Mouse (Mus musculus): ENCODE results near the gene Srsf4. TPM values are rescaled to one million over a fixed set of nuclear protein-coding genes. Genes with fewer than 3 reads are reported as not detected.

Srsf4 gene
- polyA plus RNA-seq, 2 experiments, result 43.4 to 45.3 TPM

DNA sequence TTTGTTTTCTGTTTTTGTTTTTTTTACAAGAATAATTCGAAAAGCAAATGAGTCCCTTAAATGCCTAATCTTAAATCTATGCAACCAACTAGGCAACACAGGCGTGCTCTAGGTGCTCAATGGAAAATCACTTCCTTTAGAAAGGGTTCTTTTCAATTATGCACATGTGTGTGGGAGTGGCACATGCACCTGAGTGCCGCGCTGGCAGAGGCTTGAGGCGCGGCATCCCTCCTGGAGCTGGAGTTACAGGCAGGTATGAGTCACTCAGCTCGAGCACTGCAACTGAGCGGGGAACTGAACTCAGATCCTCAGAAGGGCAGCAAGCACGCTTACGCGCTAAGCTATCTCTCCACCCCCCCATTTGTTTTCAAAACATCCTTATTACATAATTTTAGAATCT lies 74.4 kb downstream of the Srsf4 start:
- peaks cover 72% of the 10 kb centered on the region for H3K36me3 ChIP-seq (replicated peaks; ENCODE audit: control insufficient read depth, insufficient read depth, low read depth)
- DNase-seq (ENCODE audit: low read depth in 3 of 3, low spot score in 3 of 3), result no peak
- H3K9me3 ChIP-seq (ENCODE audit: control insufficient read depth, low read length), result no peaks in the 10 kb centered on the region
- H3K27me3 ChIP-seq (ENCODE audit: control insufficient read depth, insufficient read depth, low read length), result no peaks in the 10 kb centered on the region
- H3K9ac ChIP-seq (replicated peaks), result no peak overlapping the region
- no peaks in the 10 kb centered on the region for H3K4me1 ChIP-seq (replicated peaks; ENCODE audit: control insufficient read depth in 2 of 2, insufficient read depth in 2 of 2, low read length in 1 of 2)
- no peak overlapping the region for H3K27ac ChIP-seq
- H3K4me2 ChIP-seq (ENCODE audit: low read depth), result no peak overlapping the region
- no peak overlapping the region for H3K4me3 ChIP-seq (ENCODE audit: insufficient read depth in 1 of 2, low read depth in 2 of 2, low read length in 2 of 2)
- TF ChIP-seq CTCF (IDR thresholded peaks at IDR 0.05; ENCODE audit: low read depth), result no peak
- TF ChIP-seq EP300 (IDR thresholded peaks at IDR 0.05; ENCODE audit: low read depth), result no peak
- no peak for ATAC-seq (ENCODE audit: insufficient read depth)
- WGBS (ENCODE audit: insufficient replicate concordance), result 91% methylated on average over 11 of the region's 11 CpGs

DNA sequence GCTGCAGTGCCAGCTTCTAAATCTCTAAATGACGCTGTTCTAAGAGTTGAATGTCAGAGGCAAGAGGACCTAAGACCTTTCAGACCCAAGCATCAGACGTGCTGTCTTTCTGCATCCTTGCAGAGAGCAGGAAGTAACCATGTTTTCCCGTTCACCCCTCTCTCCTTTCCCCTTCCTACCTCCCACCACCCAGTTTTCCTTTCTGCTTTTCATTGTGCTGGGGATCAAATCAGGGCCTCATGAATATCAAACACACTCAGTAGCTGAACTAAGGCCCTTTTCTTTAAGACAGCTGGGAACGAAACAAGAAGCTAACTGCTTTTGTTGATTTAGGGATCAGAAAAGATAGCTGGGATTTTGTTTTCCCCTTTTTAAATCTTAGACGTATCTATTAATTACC lies 76.5 kb downstream of the Srsf4 start:
- Histone ChIP-seq H3K36me3 (replicated peaks; ENCODE audit: control insufficient read depth, insufficient read depth, low read depth) (peaks cover 74% of the 10 kb centered on the region), H3K4me3 (ENCODE audit: insufficient read depth in 1 of 2, low read depth in 2 of 2, low read length in 2 of 2) (no peak overlapping the region)
- no peak for ATAC-seq (ENCODE audit: insufficient read depth)

DNA sequence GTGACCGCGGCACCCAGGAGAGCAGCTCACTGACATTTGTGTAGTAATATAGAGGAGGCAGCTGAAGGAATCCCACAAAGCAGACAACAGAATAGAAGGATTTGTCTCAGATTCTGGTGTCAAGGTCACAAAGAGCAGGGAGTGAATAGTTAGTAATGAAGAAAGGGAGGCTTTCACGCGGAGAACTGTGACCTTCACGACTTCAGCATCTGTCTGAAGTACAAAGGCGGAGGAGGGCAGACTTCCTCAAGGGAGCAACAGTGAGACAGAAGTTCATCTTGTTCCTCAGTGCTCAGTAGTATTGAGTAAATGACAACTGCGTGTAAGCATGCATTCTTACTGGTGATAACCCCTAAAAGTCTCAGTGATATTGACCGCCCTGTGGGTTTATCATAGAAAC lies 77.2 kb downstream of the Srsf4 start:
- TF ChIP-seq CTCF (IDR thresholded peaks at IDR 0.05; ENCODE audit: low read depth) (no peak), EP300 (IDR thresholded peaks at IDR 0.05; ENCODE audit: low read depth) (no peak)
- H3K9me3 ChIP-seq (ENCODE audit: control insufficient read depth, low read length), result no peaks in the 10 kb centered on the region
- no peak overlapping the region for H3K4me2 ChIP-seq (ENCODE audit: low read depth)
- DNase-seq (ENCODE audit: low read depth in 3 of 3, low spot score in 3 of 3) (no peak), ATAC-seq (ENCODE audit: insufficient read depth) (no peak)
- H3K27me3 ChIP-seq (ENCODE audit: control insufficient read depth, insufficient read depth, low read length), result no peaks in the 10 kb centered on the region
- no peak overlapping the region for H3K9ac ChIP-seq (replicated peaks)
- H3K36me3 ChIP-seq (replicated peaks; ENCODE audit: control insufficient read depth, insufficient read depth, low read depth), result peaks cover 76% of the 10 kb centered on the region
- no peak overlapping the region for H3K27ac ChIP-seq
- H3K4me3 ChIP-seq (ENCODE audit: insufficient read depth in 1 of 2, low read depth in 2 of 2, low read length in 2 of 2), result no peak overlapping the region
- 78% methylated on average over 8 of the region's 8 CpGs for WGBS (ENCODE audit: insufficient replicate concordance)
- no peaks in the 10 kb centered on the region for H3K4me1 ChIP-seq (replicated peaks; ENCODE audit: control insufficient read depth in 2 of 2, insufficient read depth in 2 of 2, low read length in 1 of 2)

More for the DNA sequence above, 76.5 kb downstream of the Srsf4 start:
- Histone ChIP-seq H3K27me3 (ENCODE audit: control insufficient read depth, insufficient read depth, low read length) (no peaks in the 10 kb centered on the region), H3K4me1 (replicated peaks; ENCODE audit: control insufficient read depth in 2 of 2, insufficient read depth in 2 of 2, low read length in 1 of 2) (no peaks in the 10 kb centered on the region), H3K27ac (no peak overlapping the region), H3K9me3 (ENCODE audit: control insufficient read depth, low read length) (no peaks in the 10 kb centered on the region), H3K9ac (replicated peaks) (no peak overlapping the region), H3K4me2 (ENCODE audit: low read depth) (no peak overlapping the region)
- WGBS (ENCODE audit: insufficient replicate concordance), result 79% methylated on average over 5 of the region's 5 CpGs
- DNase-seq (ENCODE audit: low read depth in 3 of 3, low spot score in 3 of 3), result no peak
- no peak for TF ChIP-seq EP300 (IDR thresholded peaks at IDR 0.05; ENCODE audit: low read depth)
- no peak for TF ChIP-seq CTCF (IDR thresholded peaks at IDR 0.05; ENCODE audit: low read depth)

Other genes starting within 250 kb of the Srsf4 start
- gene Ptpru, start 35.3 kb upstream of the Srsf4 start, polyA plus RNA-seq (2012; rRNA removed), result 1.7 and 2.0 TPM in 2 replicates
- 2.8 and 3.0 TPM in 2 replicates for gene Ptpru, start 35.3 kb upstream of the Srsf4 start, polyA plus RNA-seq (2014; fragmentation: Nextera tagmentation; extraction: Ambion mirVana)
- 21.8 and 23.8 TPM in 2 replicates for gene Mecr, start 30.1 kb upstream of the Srsf4 start, polyA plus RNA-seq (2012; rRNA removed)
- gene Mecr, start 30.1 kb upstream of the Srsf4 start, polyA plus RNA-seq (2014; fragmentation: Nextera tagmentation; extraction: Ambion mirVana), result 31.6 and 36.8 TPM in 2 replicates
- gene Tmem200b, start 48.2 kb downstream of the Srsf4 start, polyA plus RNA-seq (2012; rRNA removed), result 0.56 and 0.67 TPM in 2 replicates
- 0.06 and 0.10 TPM in 2 replicates for gene Tmem200b, start 48.2 kb downstream of the Srsf4 start, polyA plus RNA-seq (2014; fragmentation: Nextera tagmentation; extraction: Ambion mirVana)
- gene Gm10300, start 201.1 kb downstream of the Srsf4 start, polyA plus RNA-seq (2012; rRNA removed), result 0.11 and 0.15 TPM in 2 replicates
- gene Gm10300, start 201.1 kb downstream of the Srsf4 start, polyA plus RNA-seq (2014; fragmentation: Nextera tagmentation; extraction: Ambion mirVana), result 0.32 and 0.40 TPM in 2 replicates
- gene Epb41, start 201.7 kb downstream of the Srsf4 start, polyA plus RNA-seq (2012; rRNA removed), result 105 and 113 TPM in 2 replicates
- gene Epb41, start 201.7 kb downstream of the Srsf4 start, polyA plus RNA-seq (2014; fragmentation: Nextera tagmentation; extraction: Ambion mirVana), result 153 and 166 TPM in 2 replicates

All from liver, embryonic 14.5 days (tissue).